Mouse (Mus musculus) C2C12 (cell line): ENCODE data around the gene Aox1.

Source experiments
- CTCF ChIP-seq: IDR thresholded peaks from one replicate; pipeline ENCODE4 v1.5.1; 2011; ENCODE audit not compliant: control insufficient read depth, insufficient read depth, insufficient read length
- USF1 ChIP-seq: IDR thresholded peaks from one replicate; pipeline ENCODE4 v1.6.1; 2011; ENCODE audit warnings: low read depth, mild to moderate bottlenecking, control low read depth, moderate library complexity

- TF ChIP-seq CTCF (no peak), USF1 (no peak)
These were observed 25.9 kb downstream of the Aox1 start for GRCm38 (mm10) chr1:58055598-58055997.
